Mouse (Mus musculus): ENCODE measurements at regions not wholly inside any gene's neighbourhood (a gene's known extent, or its start where the extent isn't known, plus 50 kb on each side); places are given as distances from the start of the nearest gene placed in this dataset.
A peak's percentile ranks its signal among the peaks of the same experiment; 100 is the strongest.

- no peak for DNase-seq (ENCODE audit: low read depth, low spot score)
Observed at GRCm38 (mm10) chr7:83023990-83024389, 156.9 kb downstream of the Mex3b start.

- no peak for DNase-seq (ENCODE audit: low read depth, low spot score)
Observed at GRCm38 (mm10) chr7:83031101-83031500, 164.0 kb downstream of the Mex3b start.

- no peak for DNase-seq (ENCODE audit: low read depth, low spot score)
Observed at GRCm38 (mm10) chr7:83032025-83032424, 164.9 kb downstream of the Mex3b start.

GRCm38 (mm10) chr7:83032924-83033323, 165.8 kb downstream of the Mex3b start:
- no peak for DNase-seq (ENCODE audit: low read depth, low spot score)

GRCm38 (mm10) chr7:83035190-83035589, 168.1 kb downstream of the Mex3b start:
- DNase-seq (ENCODE audit: low read depth, low spot score), result no peak

- DNase-seq (ENCODE audit: low read depth, low spot score), result no peak
Observed at GRCm38 (mm10) chr7:83036397-83036796, 169.3 kb downstream of the Mex3b start.

GRCm38 (mm10) chr7:83037100-83037499, 170.0 kb downstream of the Mex3b start:
- no peak for DNase-seq (ENCODE audit: low read depth, low spot score)

- DNase-seq (ENCODE audit: low read depth, low spot score), result no peak
Observed at GRCm38 (mm10) chr7:83037714-83038113, 170.6 kb downstream of the Mex3b start.

GRCm38 (mm10) chr7:83043746-83044145, 176.6 kb downstream of the Mex3b start:
- DNase-seq (ENCODE audit: low read depth, low spot score), result no peak

- no peak for DNase-seq (ENCODE audit: low read depth, low spot score)
Observed at GRCm38 (mm10) chr7:83045266-83045665, 178.1 kb downstream of the Mex3b start.

GRCm38 (mm10) chr7:83050011-83050410, 182.9 kb downstream of the Mex3b start:
- DNase-seq (ENCODE audit: low read depth, low spot score), result no peak

- no peak for DNase-seq (ENCODE audit: low read depth, low spot score)
Observed at GRCm38 (mm10) chr7:83050833-83051497, 183.8 kb downstream of the Mex3b start.

- peak; percentile 74 for DNase-seq (ENCODE audit: low read depth, low spot score)
Observed at GRCm38 (mm10) chr7:83056101-83056935, 189.2 kb downstream of the Mex3b start.

- no peak for DNase-seq (ENCODE audit: low read depth, low spot score)
Observed at GRCm38 (mm10) chr7:83060318-83060717, 193.2 kb downstream of the Mex3b start.

- no peak for DNase-seq (ENCODE audit: low read depth, low spot score)
Observed at GRCm38 (mm10) chr7:83060733-83061132, 193.6 kb downstream of the Mex3b start.

GRCm38 (mm10) chr7:83061197-83061893, 194.2 kb downstream of the Mex3b start:
- peak; percentile 74 for DNase-seq (ENCODE audit: low read depth, low spot score)

- DNase-seq (ENCODE audit: low read depth, low spot score), result no peak
Observed at GRCm38 (mm10) chr7:83061894-83062477, 194.9 kb downstream of the Mex3b start.

- no peak for DNase-seq (ENCODE audit: low read depth, low spot score)
Observed at GRCm38 (mm10) chr7:83063559-83063958, 196.4 kb downstream of the Mex3b start.

GRCm38 (mm10) chr7:83065341-83065740, 198.2 kb downstream of the Mex3b start:
- DNase-seq (ENCODE audit: low read depth, low spot score), result peak; percentile 23

GRCm38 (mm10) chr7:83074399-83074970, 207.4 kb downstream of the Mex3b start:
- DNase-seq (ENCODE audit: low read depth, low spot score), result peak; percentile 30

GRCm38 (mm10) chr7:83075159-83075952, 208.2 kb downstream of the Mex3b start:
- DNase-seq (ENCODE audit: low read depth, low spot score), result no peak

Measured in brain, adult 2 months (tissue).